Mouse (Mus musculus) spleen, postnatal 4 days (tissue): ENCODE results near the gene Ccdc138.
A peak's percentile ranks its signal among the peaks of the same experiment; 100 is the strongest.
"Not testable (repeated sequence)": the region's sequence is repeated elsewhere in the genome, so short reads cannot be mapped to it uniquely, and the experiment has no call there.

Experiments used
- DNase-seq, 2 experiments: peaks; one replicate each; pipeline ENCODE4 v3.0.0; 2022; ENCODE audit warnings: low spot score in 2 of 2

Gene Ccdc138

GRCm38 (mm10) chr10:58497320-58498284 is at the start of gene Ccdc138:
TSS of gene Ccdc138 (plus strand) at chr10:58497948.
- peak; percentile 93 to 96 for DNase-seq

- no peak for DNase-seq
Observed at GRCm38 (mm10) chr10:58451575-58451974, 46.2 kb upstream of the Ccdc138 start.

- DNase-seq = no peak
Observed at GRCm38 (mm10) chr10:58452185-58452584, 45.6 kb upstream of the Ccdc138 start.

GRCm38 (mm10) chr10:58459896-58460295 is 37.9 kb upstream of the Ccdc138 start:
- DNase-seq = no peak

- no peak for DNase-seq
Observed at GRCm38 (mm10) chr10:58477086-58477755, 20.5 kb upstream of the Ccdc138 start.

- no peak for DNase-seq
Observed at GRCm38 (mm10) chr10:58478071-58478578, 19.6 kb upstream of the Ccdc138 start.

GRCm38 (mm10) chr10:58479954-58480490 is 17.7 kb upstream of the Ccdc138 start:
- no peak for DNase-seq

- DNase-seq = no peak
Observed at GRCm38 (mm10) chr10:58491031-58491430, 6.7 kb upstream of the Ccdc138 start.

GRCm38 (mm10) chr10:58495637-58496036 is 2.1 kb upstream of the Ccdc138 start:
- DNase-seq = no peak

GRCm38 (mm10) chr10:58496732-58497131 is 1.0 kb upstream of the Ccdc138 start:
- DNase-seq = no peak

- DNase-seq = no peak
Observed at GRCm38 (mm10) chr10:58498516-58498915, 768 bp downstream of the Ccdc138 start.

GRCm38 (mm10) chr10:58529358-58529757 is 31.6 kb downstream of the Ccdc138 start:
- no peak for DNase-seq

GRCm38 (mm10) chr10:58530896-58531790 is 33.4 kb downstream of the Ccdc138 start:
- no peak for DNase-seq

GRCm38 (mm10) chr10:58532177-58532576 is 34.4 kb downstream of the Ccdc138 start:
- no peak for DNase-seq

GRCm38 (mm10) chr10:58536276-58536675 is 38.5 kb downstream of the Ccdc138 start:
- not testable (repeated sequence) for DNase-seq

- no peak for DNase-seq
Observed at GRCm38 (mm10) chr10:58540613-58541012, 42.9 kb downstream of the Ccdc138 start.

- no peak for DNase-seq
Observed at GRCm38 (mm10) chr10:58548739-58549138, 51.0 kb downstream of the Ccdc138 start.

- no peak for DNase-seq
Observed at GRCm38 (mm10) chr10:58554693-58555387, 57.1 kb downstream of the Ccdc138 start.

GRCm38 (mm10) chr10:58559098-58559497 is 61.4 kb downstream of the Ccdc138 start:
- no peak for DNase-seq

- no peak for DNase-seq
Observed at GRCm38 (mm10) chr10:58559901-58560300, 62.2 kb downstream of the Ccdc138 start.

- DNase-seq = no peak
Observed at GRCm38 (mm10) chr10:58560521-58560920, 62.8 kb downstream of the Ccdc138 start.
